Mouse (Mus musculus) embryo, embryonic 10 days (tissue): Measurements from ENCODE around the gene Tada2b.

Experiments used
- DNase-seq: peaks from one replicate; pipeline ENCODE4 v3.0.0-alpha.2; 2015; ENCODE audit warnings: low spot score

Gene Tada2b

GRCm38 (mm10) chr5:36479735-36480134 lies 4.3 kb downstream of the Tada2b start:
- DNase-seq, result no peak

GRCm38 (mm10) chr5:36478540-36479420 lies 5.3 kb downstream of the Tada2b start:
- no peak for DNase-seq

GRCm38 (mm10) chr5:36477486-36477885 lies 6.6 kb downstream of the Tada2b start:
- DNase-seq, result no peak

- DNase-seq, result peak; percentile 83
Measured at GRCm38 (mm10) chr5:36474283-36474682, 9.8 kb downstream of the Tada2b start.

GRCm38 (mm10) chr5:36472876-36473655 lies 11.0 kb downstream of the Tada2b start:
- no peak for DNase-seq

- no peak for DNase-seq
Measured at GRCm38 (mm10) chr5:36471206-36471605, 12.9 kb downstream of the Tada2b start.

GRCm38 (mm10) chr5:36465889-36466288 lies 18.2 kb downstream of the Tada2b start:
- no peak for DNase-seq

GRCm38 (mm10) chr5:36464709-36465661 lies 19.1 kb downstream of the Tada2b start, which contains the start of gene Grpel1:
Gene Grpel1 (plus strand): TSS chr5:36464998.
- peak; percentile 100 for DNase-seq

GRCm38 (mm10) chr5:36463391-36463790 lies 20.7 kb downstream of the Tada2b start:
- DNase-seq, result peak; percentile 44

GRCm38 (mm10) chr5:36462810-36463209 lies 21.3 kb downstream of the Tada2b start:
- DNase-seq, result peak; percentile 79

GRCm38 (mm10) chr5:36461231-36461630 lies 22.9 kb downstream of the Tada2b start:
- no peak for DNase-seq

GRCm38 (mm10) chr5:36460712-36461111 lies 23.4 kb downstream of the Tada2b start:
- DNase-seq, result no peak

GRCm38 (mm10) chr5:36458926-36459325 lies 25.2 kb downstream of the Tada2b start:
- DNase-seq, result peak; percentile 65

- no peak for DNase-seq
Measured at GRCm38 (mm10) chr5:36457706-36458105, 26.4 kb downstream of the Tada2b start.

GRCm38 (mm10) chr5:36452821-36453220 lies 31.3 kb downstream of the Tada2b start:
- DNase-seq, result no peak

GRCm38 (mm10) chr5:36451872-36452389 lies 32.2 kb downstream of the Tada2b start:
- no peak for DNase-seq

- no peak for DNase-seq
Measured at GRCm38 (mm10) chr5:36451119-36451518, 33.0 kb downstream of the Tada2b start.

GRCm38 (mm10) chr5:36449710-36450358 lies 34.3 kb downstream of the Tada2b start:
- no peak for DNase-seq

GRCm38 (mm10) chr5:36447872-36448271 lies 36.2 kb downstream of the Tada2b start:
- no peak for DNase-seq

- DNase-seq, result no peak
Measured at GRCm38 (mm10) chr5:36446166-36446890, 37.8 kb downstream of the Tada2b start.
